Mouse (Mus musculus): ENCODE data around the gene Gpr152.

DNA sequence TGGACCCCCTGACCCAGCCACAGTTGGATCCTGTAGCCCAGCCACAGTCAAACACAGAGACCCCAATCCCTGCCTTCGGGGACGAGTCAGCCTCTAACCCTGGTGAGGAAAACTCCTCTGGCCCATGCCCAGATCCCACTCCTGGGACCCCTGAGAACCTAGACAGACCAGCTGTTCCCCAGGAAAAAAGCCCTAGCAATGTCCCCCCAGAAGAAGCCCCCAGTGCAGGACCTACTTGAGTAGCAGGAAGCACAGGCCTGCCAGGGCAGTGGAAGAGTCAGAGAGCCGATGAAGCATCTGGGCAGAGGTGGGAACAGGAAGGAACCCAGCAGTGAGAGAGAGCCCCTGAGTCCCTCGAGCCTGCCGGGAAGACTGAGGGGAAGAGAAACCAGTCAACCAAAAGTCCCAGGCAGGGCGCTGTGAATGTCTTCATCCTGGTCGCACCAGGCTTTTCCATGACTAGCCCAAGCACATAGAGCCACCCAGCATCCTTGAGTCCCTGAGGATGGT lies 4.2 kb downstream of the Gpr152 start, which contains the start of gene Cabp4:
- TF ChIP-seq CTCF (IDR thresholded peaks at IDR 0.05; ENCODE audit: low read depth), result no peak
- no peak for TF ChIP-seq EP300 (IDR thresholded peaks at IDR 0.05; ENCODE audit: low read depth)

Measured in liver, postnatal 0 days (tissue).